Mouse (Mus musculus): ENCODE data around the gene Sppl2c.
"Not testable (repeated sequence)": the region's sequence is repeated elsewhere in the genome, so short reads cannot be mapped to it uniquely, and the experiment has no call there.

The Sppl2c gene

GRCm38 (mm10) chr11:104195382-104195781 lies 9.3 kb downstream of the Sppl2c start:
- DNase-seq (ENCODE audit: extremely low spot score, low spot score), result no peak

DNA sequence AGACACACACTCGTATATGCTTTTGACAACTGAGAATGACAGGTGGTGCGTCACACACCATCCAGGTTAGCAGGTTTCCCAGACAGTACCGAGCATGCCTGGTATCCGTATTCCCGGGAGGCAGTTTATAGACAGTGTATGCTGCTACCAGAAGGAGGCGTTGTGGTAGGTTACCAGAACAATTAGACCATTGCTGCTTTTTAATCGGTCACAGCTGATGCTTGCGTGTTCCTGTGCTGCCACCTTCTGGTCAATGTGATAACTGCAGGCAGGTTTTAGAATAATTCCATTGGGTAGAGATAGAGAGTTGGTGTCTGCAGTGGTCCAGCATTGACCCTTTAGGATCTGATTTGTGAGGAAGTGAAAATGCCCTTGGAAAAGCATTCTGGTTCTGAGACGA lies 9.7 kb downstream of the Sppl2c start:
- peak; percentile 87 for DNase-seq (ENCODE audit: extremely low spot score, low spot score)

- DNase-seq (ENCODE audit: extremely low spot score, low spot score), result peak; percentile 51
Observed at GRCm38 (mm10) chr11:104197861-104198260, 11.7 kb downstream of the Sppl2c start.

GRCm38 (mm10) chr11:104203271-104203670 lies 17.1 kb downstream of the Sppl2c start:
- DNase-seq (ENCODE audit: extremely low spot score, low spot score), result no peak

GRCm38 (mm10) chr11:104206573-104206972 lies 20.4 kb downstream of the Sppl2c start:
- DNase-seq (ENCODE audit: extremely low spot score, low spot score), result no peak

DNA sequence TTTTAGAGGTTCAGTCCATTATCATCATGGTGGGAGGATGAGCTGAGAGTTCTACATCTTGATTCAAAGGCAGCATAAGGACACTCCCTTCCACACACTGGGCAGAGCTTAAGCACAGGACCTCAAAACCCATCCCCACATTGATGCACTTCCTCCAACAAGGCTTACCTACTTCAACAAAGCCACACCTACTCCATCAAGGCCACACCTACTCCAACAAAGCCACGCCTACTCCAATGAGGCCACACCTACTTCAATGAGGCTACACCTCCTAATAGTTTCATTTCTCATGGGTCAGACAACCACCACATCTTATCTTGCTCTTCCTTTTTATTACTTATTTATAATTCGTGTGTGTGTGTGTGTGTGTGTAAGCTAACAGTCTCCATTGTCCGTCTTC lies 22.9 kb downstream of the Sppl2c start:
- DNase-seq (ENCODE audit: extremely low spot score, low spot score), result no peak

- DNase-seq (ENCODE audit: extremely low spot score, low spot score), result no peak
Observed at GRCm38 (mm10) chr11:104211251-104211650, 25.1 kb downstream of the Sppl2c start.

- not testable (repeated sequence) for DNase-seq (ENCODE audit: extremely low spot score, low spot score)
Observed at GRCm38 (mm10) chr11:104214128-104214527, 28.0 kb downstream of the Sppl2c start.

- no peak for DNase-seq (ENCODE audit: extremely low spot score, low spot score)
Observed at GRCm38 (mm10) chr11:104218075-104218474, 31.9 kb downstream of the Sppl2c start.

DNA sequence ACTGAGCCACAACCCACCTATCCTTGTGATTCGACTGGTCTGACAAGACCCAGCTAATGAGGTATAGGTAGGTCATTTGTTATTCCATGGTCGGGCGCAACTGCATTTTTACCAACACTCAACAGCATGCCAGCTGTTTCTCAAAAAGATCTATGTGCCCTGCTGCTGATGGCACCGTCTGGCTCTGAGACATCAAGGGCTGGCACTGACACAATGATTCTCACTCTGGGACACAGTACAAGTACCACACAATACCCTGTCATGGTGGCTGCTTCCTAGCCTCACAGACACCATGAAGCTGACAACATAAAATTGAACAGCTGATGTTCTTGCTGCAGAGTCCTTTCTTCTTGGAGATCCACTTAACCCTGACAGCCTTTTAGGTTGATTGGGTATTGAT lies 34.2 kb downstream of the Sppl2c start:
- no peak for DNase-seq (ENCODE audit: extremely low spot score, low spot score)

DNA sequence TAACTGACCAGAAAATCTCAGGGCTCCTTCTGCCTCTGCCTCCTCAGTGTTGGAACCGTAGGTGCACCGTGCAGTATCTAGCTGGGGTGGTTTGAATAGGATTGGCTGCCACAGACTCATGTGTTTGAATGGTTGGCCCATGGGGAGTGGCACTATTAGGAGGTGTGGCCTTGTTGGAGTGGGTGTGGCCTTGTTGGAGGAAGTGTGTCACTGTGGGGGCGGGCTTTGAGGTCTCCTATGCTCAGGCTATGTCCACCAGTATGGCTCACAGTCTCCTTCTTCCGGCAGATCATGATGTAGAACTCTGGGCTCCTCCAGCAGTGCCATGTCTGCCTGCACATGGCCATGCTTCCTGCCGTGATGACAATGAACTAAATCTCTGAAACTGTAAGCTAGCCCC lies 35.6 kb downstream of the Sppl2c start:
- no peak for DNase-seq (ENCODE audit: extremely low spot score, low spot score)

GRCm38 (mm10) chr11:104223301-104223700 lies 37.2 kb downstream of the Sppl2c start:
- DNase-seq (ENCODE audit: extremely low spot score, low spot score), result no peak

DNA sequence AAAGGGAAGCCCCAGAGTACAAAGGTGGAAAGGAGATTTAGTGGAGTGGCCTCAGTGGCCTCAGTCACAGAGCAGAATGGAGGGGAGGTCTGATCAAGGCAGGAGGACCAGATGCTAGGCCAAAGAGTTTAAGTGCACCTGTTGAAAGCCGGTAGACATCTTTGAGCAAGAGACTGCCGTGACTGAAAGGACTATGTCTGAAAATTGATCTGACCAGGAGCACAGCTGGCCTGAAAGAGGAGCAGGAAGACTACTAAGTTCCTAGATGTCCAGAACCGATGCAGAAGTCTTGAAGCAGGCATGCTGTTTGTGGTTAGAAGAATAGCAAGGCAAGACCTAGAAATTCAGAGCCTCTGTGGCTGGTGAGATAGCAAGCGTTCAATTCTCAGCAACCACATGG lies 43.3 kb downstream of the Sppl2c start:
- no peak for DNase-seq (ENCODE audit: extremely low spot score, low spot score)

DNA sequence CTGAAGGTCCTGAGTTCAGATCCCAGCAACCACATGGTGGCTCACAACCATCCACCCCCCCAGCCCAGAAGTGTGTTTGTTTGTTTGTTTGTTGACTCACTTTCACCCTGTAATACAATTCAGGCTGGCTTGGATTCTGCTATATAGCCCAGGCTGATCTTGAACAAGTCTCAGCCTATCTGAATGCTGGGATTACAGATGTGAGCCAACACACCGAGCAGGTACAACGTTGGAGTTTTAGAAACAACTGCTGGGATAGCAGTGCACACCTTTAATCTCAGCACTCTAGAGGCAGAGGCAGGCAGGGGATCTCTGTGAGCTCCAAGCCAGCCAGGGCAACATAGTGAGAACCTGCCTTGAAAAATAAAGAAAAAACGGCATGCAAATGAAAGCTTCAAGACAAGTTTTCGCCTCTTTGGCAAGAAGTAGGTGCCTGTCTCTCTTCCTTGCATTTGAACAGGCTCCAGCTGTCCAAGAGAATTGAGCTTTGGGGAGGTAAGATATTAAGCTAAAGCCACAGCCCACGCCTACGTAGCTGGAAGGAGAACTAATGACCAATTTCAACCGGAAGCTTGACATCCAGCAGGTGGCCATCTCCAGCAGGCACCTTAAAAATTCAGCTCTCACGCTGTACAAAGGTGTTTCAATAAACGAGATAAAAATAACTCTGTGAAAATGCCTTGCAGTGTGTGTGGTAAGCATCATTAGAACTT lies 44.1 kb downstream of the Sppl2c start:
- DNase-seq (ENCODE audit: extremely low spot score, low spot score), result peak; percentile 34

- DNase-seq (ENCODE audit: extremely low spot score, low spot score), result peak; percentile 91
Observed at GRCm38 (mm10) chr11:104231041-104231911, 45.1 kb downstream of the Sppl2c start, which contains the start of gene Mapt. Gene Mapt (plus strand): TSS chr11:104231390.

DNA sequence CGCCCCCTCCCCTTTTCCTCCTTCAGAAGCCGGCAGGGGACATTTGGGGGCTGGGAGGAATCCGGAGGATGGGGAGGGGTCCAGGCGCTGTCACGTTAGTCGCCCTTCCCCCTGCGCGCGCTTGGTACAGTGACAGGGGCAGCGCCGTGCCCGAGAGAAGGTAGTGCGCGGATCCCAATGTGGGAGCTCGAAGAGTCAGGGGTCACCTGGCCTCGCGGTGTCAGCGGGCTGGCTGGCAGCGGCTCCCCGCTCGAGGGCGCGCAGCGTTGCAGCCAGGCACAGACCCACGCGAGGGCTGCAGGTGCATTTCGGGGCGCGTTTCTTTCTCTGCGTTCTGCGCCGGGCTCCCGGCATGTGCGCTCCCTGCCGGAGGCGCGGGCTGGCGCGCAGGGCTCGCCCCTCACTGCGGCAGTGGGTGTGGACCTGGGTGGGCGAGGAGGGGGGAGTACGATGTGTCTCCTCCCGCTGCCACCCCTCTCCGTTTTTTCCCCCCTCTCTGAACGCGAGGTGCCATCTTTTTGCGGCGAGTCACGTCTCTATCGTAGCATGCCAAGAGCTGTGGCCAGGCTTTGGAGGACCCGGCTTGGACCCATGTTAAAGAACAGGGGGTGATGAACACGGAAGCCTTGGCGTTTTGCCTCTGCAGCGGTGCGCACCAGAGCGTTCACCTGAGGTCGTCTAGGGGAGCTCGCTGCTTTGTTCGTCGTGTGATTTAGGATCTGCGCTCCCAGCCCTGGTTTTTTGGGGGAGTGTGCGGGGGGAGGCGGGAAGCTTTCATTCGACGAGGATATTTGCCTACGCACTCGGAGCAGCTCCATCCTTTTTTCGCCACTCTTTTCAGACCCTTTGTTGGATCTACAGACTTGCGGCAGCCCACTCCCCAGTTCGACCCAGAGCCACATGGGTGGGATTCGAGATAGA lies 46.3 kb downstream of the Sppl2c start:
- DNase-seq (ENCODE audit: extremely low spot score, low spot score), result peak; percentile 57

DNA sequence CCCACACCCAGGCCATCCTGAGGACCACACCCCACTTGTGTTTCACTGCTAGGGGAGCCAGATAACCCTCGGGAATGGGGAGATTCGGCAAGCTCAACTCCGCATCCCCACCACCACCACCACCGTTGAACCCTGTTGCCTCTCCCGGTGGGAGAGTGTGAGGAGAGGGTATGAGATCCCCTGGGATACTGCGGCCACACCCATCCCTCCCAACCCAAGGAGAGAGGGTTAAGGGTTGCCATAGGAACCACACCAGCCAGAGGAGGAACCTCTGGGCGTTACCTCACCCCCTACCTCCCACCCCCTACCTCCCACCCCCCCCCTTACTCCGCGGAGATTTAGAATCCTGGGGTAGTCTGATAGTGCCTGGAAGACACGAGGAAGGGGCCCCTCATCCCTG lies 47.0 kb downstream of the Sppl2c start:
- DNase-seq (ENCODE audit: extremely low spot score, low spot score), result peak; percentile 33

- DNase-seq (ENCODE audit: extremely low spot score, low spot score), result peak; percentile 46
Observed at GRCm38 (mm10) chr11:104233574-104234206, 47.6 kb downstream of the Sppl2c start.

GRCm38 (mm10) chr11:104234680-104235079 lies 48.6 kb downstream of the Sppl2c start:
- peak; percentile 21 for DNase-seq (ENCODE audit: extremely low spot score, low spot score)

GRCm38 (mm10) chr11:104235881-104236280 lies 49.8 kb downstream of the Sppl2c start:
- no peak for DNase-seq (ENCODE audit: extremely low spot score, low spot score)

- DNase-seq (ENCODE audit: extremely low spot score, low spot score), result no peak
Observed at GRCm38 (mm10) chr11:104237226-104237625, 51.1 kb downstream of the Sppl2c start.

Data from neural tube, embryonic 10.5 days (tissue).